Mouse (Mus musculus): Measurements from ENCODE around the gene Nub1.

- TF ChIP-seq CTCF (IDR thresholded peaks at IDR 0.05; ENCODE audit: low read depth, low read length) = no peak
- TF ChIP-seq POLR2A (IDR thresholded peaks at IDR 0.05; ENCODE audit: borderline replicate concordance, low read depth, low read length) = no peak
These were observed at the start of gene Nub1 for GRCm38 (mm10) chr5:24685366-24686093.
